Mouse (Mus musculus) hindbrain, embryonic 14.5 days (tissue): ENCODE data around the gene Tmem135. TPM values are rescaled to one million over a fixed set of nuclear protein-coding genes. Genes with fewer than 3 reads are reported as not detected.

Experiments
- ATAC-seq: fragments of 200-750 bp; cut with Nextera tagmentation; 2 replicates; pipeline ENCODE4 v1.8.0; 2017; ENCODE audit warnings: moderate number of reproducible peaks, mild to moderate bottlenecking, moderate TSS enrichment, moderate library complexity; ENCODE audit not compliant: low FRiP score
- DNase-seq: peaks from one replicate; pipeline ENCODE4 v3.0.0-alpha.2; 2015; ENCODE audit warnings: low spot score
- H3K27ac ChIP-seq: fragments of 300-500 bp; sonication (generic); 2 replicates; pipeline ENCODE4 v1.5.1; 2014; ENCODE audit warnings: mild to moderate bottlenecking, moderate library complexity
- H3K27me3 ChIP-seq: fragments of 300-500 bp; sonication (generic); 2 replicates; pipeline ENCODE4 v1.6.1; 2014; ENCODE audit warnings: mild to moderate bottlenecking, low read length, mixed read lengths; ENCODE audit not compliant: control insufficient read depth, insufficient read depth
- H3K36me3 ChIP-seq: fragments of 300-500 bp; sonication (generic); replicated peaks from 2 replicates; pipeline ENCODE4 v1.6.1; 2014; ENCODE audit not compliant: control insufficient read depth, insufficient read depth
- H3K4me1 ChIP-seq: fragments of 300-500 bp; sonication (generic); replicated peaks from 2 replicates; pipeline ENCODE4 v1.6.1; 2014; ENCODE audit warnings: antibody characterized with exemption, low read length, mixed read lengths; ENCODE audit not compliant: control insufficient read depth, insufficient read depth
- H3K4me2 ChIP-seq: fragments of 300-500 bp; sonication (generic); replicated peaks from 2 replicates; pipeline ENCODE4 v1.6.1; 2014; ENCODE audit warnings: mild to moderate bottlenecking, moderate library complexity
- H3K4me3 ChIP-seq: fragments of 300-500 bp; sonication (generic); replicated peaks from 2 replicates; pipeline ENCODE4 v1.5.1; 2014; ENCODE audit warnings: mild to moderate bottlenecking, low read length
- H3K9ac ChIP-seq: fragments of 300-500 bp; sonication (generic); 2 replicates; pipeline ENCODE4 v1.6.1; 2014
- H3K9me3 ChIP-seq: fragments of 300-500 bp; sonication (generic); 2 replicates; pipeline ENCODE4 v1.6.1; 2016; ENCODE audit warnings: low read length; ENCODE audit not compliant: control insufficient read depth
- WGBS: fragments of 180-500 bp; shearing (Covaris S2); extraction: QIAGEN DNeasy Blood & Tissue Kit; methylation state at CpG from one replicate; pipeline ENCODE4 v1.1.7; 2014; 5-methylcytosine and 5-hydroxymethylcytosine counted together
- polyA plus RNA-seq: library from polyadenylated mRNA; unstranded; fragments of >200 nt; fragmentation: Nextera tagmentation; extraction: Ambion mirVana; gene quantifications from 2 replicates; pipeline ENCODE4 v1.2.1, GENCODE M21; 2014

Gene Tmem135
- polyA plus RNA-seq, 1 experiment from 2014 or later, result 32.7 TPM

DNA sequence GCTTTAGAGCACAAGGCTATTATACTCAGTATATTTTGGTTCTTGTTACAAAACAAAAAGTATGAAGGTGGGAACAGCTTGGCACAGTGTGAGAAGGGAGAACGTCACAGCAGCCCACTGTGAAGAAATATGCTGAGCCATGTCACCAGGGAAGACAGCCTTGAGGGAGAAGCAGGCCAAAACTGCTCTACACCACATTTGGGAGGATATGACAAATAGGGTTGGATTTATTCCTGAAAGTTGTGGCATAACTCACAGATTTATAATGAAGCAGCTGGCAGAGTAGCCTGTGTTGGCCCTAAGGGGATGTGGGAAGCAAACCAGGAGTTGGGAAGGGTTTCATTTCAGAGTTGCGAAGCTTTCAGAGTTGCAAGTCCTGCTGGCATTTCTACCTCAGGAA lies 225.4 kb downstream of the Tmem135 start:
- Histone ChIP-seq H3K4me2 (no peak overlapping the region), H3K27me3 (no peaks in the 10 kb centered on the region), H3K27ac (no peak overlapping the region), H3K9me3 (no peaks in the 10 kb centered on the region), H3K36me3 (no peaks in the 10 kb centered on the region), H3K9ac (no peak overlapping the region), H3K4me3 (no peak overlapping the region), H3K4me1 (no peaks in the 10 kb centered on the region)
- no peak for ATAC-seq
- 77% methylated on average over 2 of the region's 2 CpGs for WGBS
- DNase-seq, result no peak

DNA sequence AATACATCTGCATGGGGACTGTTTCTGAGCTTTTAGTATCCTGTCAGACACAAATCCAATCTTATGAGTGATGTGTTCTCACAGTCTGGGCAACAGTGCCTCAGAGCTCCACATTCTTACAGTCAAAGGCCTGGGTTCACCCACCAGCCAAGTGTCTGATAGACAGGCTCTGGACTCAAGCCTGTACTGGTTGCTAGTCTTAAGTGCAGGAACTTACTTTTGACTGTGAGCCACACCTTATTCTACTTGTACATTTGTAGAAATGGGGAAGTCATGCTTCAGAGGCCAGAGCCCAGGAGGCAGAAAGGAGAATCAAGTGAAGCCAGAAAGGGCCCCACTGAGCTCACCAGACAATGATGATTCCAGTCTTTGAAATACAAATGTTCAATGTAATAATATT lies 226.1 kb downstream of the Tmem135 start:
- H3K9ac ChIP-seq, result no peak overlapping the region
- H3K9me3 ChIP-seq, result no peaks in the 10 kb centered on the region
- H3K36me3 ChIP-seq, result no peaks in the 10 kb centered on the region
- no peak overlapping the region for H3K27ac ChIP-seq
- H3K4me2 ChIP-seq, result no peak overlapping the region
- H3K4me1 ChIP-seq, result no peaks in the 10 kb centered on the region
- no peaks in the 10 kb centered on the region for H3K27me3 ChIP-seq
- H3K4me3 ChIP-seq, result no peak overlapping the region
- no peak for ATAC-seq
- no peak for DNase-seq

DNA sequence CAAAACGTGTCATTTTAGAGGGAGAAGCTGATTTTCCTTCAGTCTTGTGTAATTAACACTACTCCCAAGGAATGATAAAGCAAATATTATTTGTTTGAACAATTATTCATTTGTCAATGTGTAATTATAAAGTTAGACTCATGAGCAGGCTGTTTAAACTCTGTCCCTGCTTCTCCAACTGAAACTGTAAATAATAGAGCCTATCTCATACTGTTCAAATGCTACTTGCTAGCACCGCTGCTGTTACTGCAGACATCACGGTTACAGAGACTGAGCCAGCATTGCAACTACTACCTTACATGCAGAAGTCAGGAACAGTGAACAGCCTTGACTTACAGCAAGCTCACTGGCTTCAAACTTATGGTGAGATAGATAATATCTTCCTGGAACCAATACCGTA lies 229.6 kb downstream of the Tmem135 start:
- Histone ChIP-seq H3K27me3 (no peaks in the 10 kb centered on the region), H3K4me3 (no peak overlapping the region), H3K9ac (no peak overlapping the region), H3K9me3 (no peaks in the 10 kb centered on the region), H3K4me2 (no peak overlapping the region), H3K4me1 (no peaks in the 10 kb centered on the region), H3K27ac (no peak overlapping the region), H3K36me3 (no peaks in the 10 kb centered on the region)
- WGBS, result 86% methylated on average over 4 of the region's 4 CpGs
- no peak for DNase-seq
- ATAC-seq, result no peak

DNA sequence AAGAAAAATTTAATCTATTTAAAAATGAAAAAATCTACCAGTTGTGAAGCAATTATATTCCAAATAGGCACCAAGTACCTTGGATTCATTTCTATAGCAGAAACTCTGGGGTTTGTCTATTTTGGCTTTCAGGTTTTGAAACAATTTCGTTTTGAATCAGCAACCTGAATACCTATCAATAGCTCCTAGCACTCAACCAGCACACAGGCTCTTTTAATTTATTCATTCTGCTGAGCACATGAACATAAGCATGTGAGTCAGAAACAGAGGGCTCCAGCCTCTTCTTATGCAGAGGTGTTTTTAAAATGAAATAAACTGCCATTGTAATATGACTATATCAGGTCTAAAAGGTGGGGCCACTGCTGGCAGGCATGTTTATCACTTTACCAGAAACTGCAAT lies 231.0 kb downstream of the Tmem135 start:
- Histone ChIP-seq H3K4me2 (no peak overlapping the region), H3K9me3 (no peaks in the 10 kb centered on the region), H3K9ac (no peak overlapping the region), H3K36me3 (no peaks in the 10 kb centered on the region), H3K4me3 (no peak overlapping the region), H3K4me1 (no peaks in the 10 kb centered on the region), H3K27ac (no peak overlapping the region), H3K27me3 (no peaks in the 10 kb centered on the region)
- ATAC-seq (no peak), DNase-seq (no peak)
- WGBS, result 77% methylated on average over 1 of the region's 1 CpGs

DNA sequence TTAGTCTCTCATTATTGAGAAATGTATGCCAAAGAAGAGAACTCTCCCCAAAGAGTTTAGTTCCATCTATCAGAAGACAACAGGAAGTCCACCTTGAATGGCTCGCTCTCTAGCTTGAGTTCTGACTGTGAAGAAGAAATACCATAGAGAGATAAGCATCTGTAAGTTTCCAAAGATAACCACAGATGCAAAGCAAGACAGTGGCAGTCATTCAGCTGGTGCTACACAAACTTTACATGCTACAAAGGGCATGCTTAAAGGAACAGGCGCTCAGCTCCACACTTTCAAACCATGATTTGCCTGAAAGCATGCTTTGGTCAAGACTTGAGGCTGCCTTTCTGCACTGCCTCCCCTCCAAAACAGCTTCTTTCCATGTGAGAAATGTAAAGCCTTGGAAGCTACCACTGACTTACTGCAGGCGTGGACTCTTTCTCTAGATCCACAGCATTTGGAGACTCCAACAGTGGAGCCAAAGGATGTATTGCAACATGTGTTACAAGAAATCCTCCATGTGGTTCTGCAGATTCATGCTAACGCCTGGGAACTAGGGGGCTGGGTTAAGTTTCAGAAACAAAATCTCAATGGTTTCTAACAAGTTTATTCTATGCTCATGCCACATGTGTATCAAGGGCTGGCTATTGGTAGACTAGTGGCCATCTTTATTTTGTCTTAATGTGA lies 232.1 kb downstream of the Tmem135 start:
- no peaks in the 10 kb centered on the region for H3K36me3 ChIP-seq
- no peak overlapping the region for H3K9ac ChIP-seq
- WGBS, result 92% methylated on average over 4 of the region's 4 CpGs
- no peaks in the 10 kb centered on the region for H3K4me1 ChIP-seq
- no peaks in the 10 kb centered on the region for H3K9me3 ChIP-seq
- H3K27ac ChIP-seq, result no peak overlapping the region
- DNase-seq, result no peak
- no peak for ATAC-seq
- H3K4me2 ChIP-seq, result no peak overlapping the region
- H3K4me3 ChIP-seq, result no peak overlapping the region
- no peaks in the 10 kb centered on the region for H3K27me3 ChIP-seq

DNA sequence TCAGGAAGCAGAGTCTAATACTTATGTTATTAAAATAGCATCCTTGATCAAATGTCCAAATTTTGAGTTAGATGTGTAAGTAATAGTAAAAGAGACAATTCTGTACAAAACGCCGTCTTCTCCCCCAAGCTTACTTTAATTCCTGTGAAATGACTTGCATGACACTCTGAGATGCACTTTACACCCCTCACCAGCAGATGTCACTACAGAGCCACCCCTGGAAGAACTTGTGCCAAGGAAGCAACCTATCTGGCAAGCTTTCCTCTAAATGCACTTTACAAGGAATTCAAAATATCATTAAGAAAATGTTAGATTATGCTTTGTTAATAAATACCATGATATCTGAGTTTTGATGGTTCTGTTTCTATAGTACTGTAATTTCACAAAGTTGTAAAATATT lies 235.4 kb downstream of the Tmem135 start:
- H3K36me3 ChIP-seq, result no peaks in the 10 kb centered on the region
- no peak overlapping the region for H3K4me2 ChIP-seq
- no peaks in the 10 kb centered on the region for H3K9me3 ChIP-seq
- WGBS, result 35% methylated on average over 2 of the region's 2 CpGs
- H3K4me1 ChIP-seq, result no peaks in the 10 kb centered on the region
- no peak overlapping the region for H3K9ac ChIP-seq
- no peak overlapping the region for H3K4me3 ChIP-seq
- no peak; the same call in 1 of the 2 replicates for ATAC-seq
- no peak overlapping the region for H3K27ac ChIP-seq
- DNase-seq, result peak; percentile 91
- H3K27me3 ChIP-seq, result no peaks in the 10 kb centered on the region

DNA sequence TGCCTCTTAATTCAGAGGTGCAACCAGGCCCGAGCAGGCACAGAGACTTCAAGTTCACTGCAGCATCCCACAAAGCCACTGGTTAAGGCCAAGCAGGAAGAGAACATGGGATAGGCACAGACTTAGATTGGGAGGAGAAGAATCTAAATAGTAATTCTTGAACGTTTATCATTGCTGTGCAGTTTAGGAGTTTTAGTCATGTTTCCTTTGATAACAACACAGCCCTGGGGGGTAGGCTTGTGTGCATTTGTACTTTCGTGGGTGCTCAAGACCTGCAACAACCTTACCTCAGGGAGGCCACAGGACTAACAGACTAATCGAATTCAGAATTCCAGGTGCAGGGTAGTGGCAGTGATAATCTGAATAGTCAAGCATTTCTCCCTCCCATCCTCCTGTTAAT lies 238.5 kb downstream of the Tmem135 start:
- H3K9ac ChIP-seq, result no peak overlapping the region
- H3K27me3 ChIP-seq, result no peaks in the 10 kb centered on the region
- 81% methylated on average over 4 of the region's 4 CpGs for WGBS
- no peak for ATAC-seq
- H3K36me3 ChIP-seq, result no peaks in the 10 kb centered on the region
- no peak for DNase-seq
- no peak overlapping the region for H3K4me2 ChIP-seq
- H3K9me3 ChIP-seq, result no peaks in the 10 kb centered on the region
- no peak overlapping the region for H3K27ac ChIP-seq
- H3K4me1 ChIP-seq, result no peaks in the 10 kb centered on the region
- no peak overlapping the region for H3K4me3 ChIP-seq

DNA sequence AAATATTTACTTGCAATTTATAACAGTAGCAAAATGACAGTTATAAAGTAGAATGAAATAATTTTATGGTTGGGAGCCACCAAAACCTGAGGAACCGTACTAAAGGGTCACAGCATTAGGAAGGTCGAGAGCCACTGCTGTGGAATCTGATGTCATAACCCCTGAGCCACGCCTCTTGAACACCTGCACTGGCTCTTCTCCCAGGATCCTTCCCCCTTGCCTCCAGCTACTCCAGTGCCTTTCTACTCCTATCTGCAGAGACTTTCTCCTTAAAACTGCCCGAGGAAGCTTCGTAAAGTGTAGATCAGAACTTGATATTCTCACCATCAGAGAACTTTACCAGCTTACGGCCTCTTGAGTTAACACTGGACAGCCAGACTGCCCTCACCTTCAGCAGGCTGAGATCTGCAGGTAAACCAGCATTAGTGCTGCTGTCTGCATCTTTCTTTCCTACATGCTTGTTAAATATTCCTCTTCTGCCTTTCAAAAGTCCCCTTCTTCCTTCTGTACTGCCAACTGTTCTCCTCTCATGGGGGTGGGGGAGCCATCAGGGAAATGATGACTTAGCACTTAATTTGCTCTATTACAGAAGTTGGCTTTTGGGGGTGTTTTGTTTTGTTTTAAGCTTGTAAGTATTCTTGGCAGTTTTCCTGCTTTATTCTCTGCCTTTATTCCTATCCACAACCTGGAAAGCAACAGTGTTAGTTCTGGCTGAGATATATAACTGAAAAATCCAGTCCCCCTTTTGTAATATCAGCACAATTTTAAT lies 242.2 kb downstream of the Tmem135 start:
- 89% methylated on average over 6 of the region's 6 CpGs for WGBS
- Histone ChIP-seq H3K4me2 (no peak overlapping the region), H3K9me3 (no peaks in the 10 kb centered on the region), H3K36me3 (0 out of 2 replicates have a peak, but pooled peaks cover 12% of the 10 kb centered on the region), H3K9ac (no peak overlapping the region), H3K4me1 (no peaks in the 10 kb centered on the region), H3K27me3 (no peaks in the 10 kb centered on the region), H3K4me3 (no peak overlapping the region), H3K27ac (no peak overlapping the region)
- ATAC-seq, result no peak
- DNase-seq, result no peak

DNA sequence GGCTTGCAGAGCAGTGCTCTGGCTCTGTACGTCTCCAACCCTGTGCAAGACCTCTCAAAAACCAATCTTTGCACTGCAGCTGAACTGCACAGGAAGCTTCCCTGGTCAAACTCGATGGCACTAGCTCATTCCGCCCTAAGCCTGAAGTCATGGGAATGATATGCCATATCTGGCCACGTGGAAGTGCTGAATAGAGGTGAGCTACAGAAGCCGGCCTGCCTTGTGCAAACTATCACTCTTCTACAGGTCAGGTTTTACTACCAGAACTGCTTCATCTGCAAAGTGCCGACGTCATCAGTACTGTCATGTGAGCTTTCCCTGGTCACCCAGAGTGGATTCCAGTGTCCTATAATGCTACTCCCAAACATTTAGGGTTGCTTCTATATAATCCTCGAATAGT lies 246.7 kb downstream of the Tmem135 start:
- 91% methylated on average over 8 of the region's 8 CpGs for WGBS
- no peak overlapping the region for H3K27ac ChIP-seq
- H3K4me3 ChIP-seq, result no peak overlapping the region
- no peak overlapping the region for H3K4me2 ChIP-seq
- DNase-seq (no peak), ATAC-seq (no peak)
- no peaks in the 10 kb centered on the region for H3K27me3 ChIP-seq
- H3K9ac ChIP-seq, result no peak overlapping the region
- no peaks in the 10 kb centered on the region for H3K4me1 ChIP-seq
- H3K36me3 ChIP-seq, result peaks cover 18% of the 10 kb centered on the region
- no peaks in the 10 kb centered on the region for H3K9me3 ChIP-seq
